Mouse (Mus musculus) spleen, adult 2 months (tissue): ENCODE data around the gene Rom1.
"Not testable (repeated sequence)": the region's sequence is repeated elsewhere in the genome, so short reads cannot be mapped to it uniquely, and the experiment has no call there.

Source experiments
- CTCF ChIP-seq: fragments of 200-500 bp; IDR thresholded peaks from 2 replicates; pipeline ENCODE4 v1.5.1; 2011; ENCODE audit warnings: mild to moderate bottlenecking, inconsistent platforms; ENCODE audit not compliant: insufficient read depth, insufficient read length, insufficient replicate concordance; ENCODE audit errors: extremely low read depth
- POLR2A ChIP-seq: fragments of 200-500 bp; IDR thresholded peaks from 2 replicates; pipeline ENCODE4 v1.6.1; 2011; ENCODE audit warnings: low read depth, low read length, inconsistent platforms

DNA sequence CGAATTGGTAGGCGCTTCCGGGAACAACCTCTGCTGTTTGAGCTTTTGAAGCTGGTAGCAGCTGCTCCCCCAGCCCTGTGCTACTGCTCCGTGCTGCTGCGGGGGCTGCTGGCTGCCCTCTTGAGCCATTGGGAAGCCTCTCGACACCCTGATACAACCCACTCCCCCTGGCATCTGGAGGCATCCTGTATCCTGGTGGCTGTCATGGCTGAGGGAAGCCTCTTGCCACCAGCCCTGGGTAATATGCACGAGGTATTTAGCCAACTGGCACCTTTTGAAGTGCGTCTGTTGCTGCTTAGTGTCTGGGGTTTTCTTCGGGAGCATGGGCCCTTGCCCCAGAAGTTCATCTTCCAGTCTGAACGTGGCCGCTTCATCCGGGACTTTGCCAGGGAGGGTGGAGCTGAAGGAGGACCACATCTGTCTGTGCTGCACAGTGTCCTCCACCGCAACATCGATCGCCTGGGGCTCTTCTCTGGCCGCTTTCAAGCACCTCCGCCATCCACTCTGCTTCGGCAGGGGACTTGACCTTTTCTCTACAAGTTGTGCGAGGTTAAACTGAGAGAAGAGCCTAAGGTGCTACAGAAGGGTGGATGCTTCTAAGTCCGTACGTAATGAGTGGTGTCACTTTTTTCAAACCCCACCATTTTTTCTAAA is 31.8 kb downstream of the Rom1 start:
- not testable (repeated sequence) for TF ChIP-seq CTCF, POLR2A
